Mouse (Mus musculus): Measurements from ENCODE around the gene Cdk14. TPM values are rescaled to one million over a fixed set of nuclear protein-coding genes. Genes with fewer than 3 reads are reported as not detected.

Gene Cdk14
- polyA plus RNA-seq (2015; fragmentation: Nextera tagmentation; extraction: Ambion mirVana) = 1.7 and 2.1 TPM in 2 replicates

DNA sequence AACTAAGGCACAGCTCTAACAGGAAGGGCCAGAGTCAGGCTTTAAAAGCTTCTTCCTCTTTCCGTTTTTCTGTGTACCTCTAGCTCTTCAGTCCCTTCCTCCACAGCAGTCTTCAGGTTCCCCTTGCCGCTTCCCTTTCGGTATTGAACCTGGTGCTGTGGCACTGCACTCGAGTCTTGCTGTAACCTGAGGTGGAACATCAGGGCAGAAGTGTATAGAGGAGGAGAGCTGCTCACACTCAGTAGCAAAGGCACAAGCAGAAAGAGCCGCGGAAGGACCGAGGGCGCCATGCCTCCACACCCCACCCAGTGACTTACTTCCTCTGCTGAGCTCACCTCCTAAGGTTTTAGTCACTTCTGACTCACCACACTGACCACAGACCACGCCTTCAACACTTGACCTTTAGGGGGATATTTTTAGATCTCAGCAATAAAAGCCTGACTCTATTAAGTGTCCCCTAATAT, at the start of gene Cdk14:
Gene Cdk14, minus strand, starts transcription at position 321 of the 464 bp plus-strand sequence.
- peak; percentile 3 for DNase-seq (ENCODE audit: low spot score)

DNA sequence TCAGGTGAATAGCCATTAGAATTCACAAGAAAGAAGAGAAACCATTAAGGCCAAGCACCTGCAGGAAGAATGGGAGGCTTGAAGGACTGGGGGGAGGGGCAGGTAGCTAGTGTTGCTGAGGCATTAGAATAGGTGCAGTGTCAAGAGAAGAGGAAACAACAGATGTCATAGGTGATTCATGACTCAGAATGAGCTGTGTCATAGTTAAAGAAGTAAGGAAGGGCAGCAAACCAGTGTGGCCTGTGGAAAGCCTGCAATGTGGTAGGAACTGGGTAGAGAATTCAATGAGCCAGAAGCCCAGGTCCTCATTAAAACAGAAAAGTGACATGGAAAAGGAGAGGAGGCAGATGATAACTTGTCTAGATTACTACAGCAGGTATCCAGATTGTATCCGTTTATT, 45.1 kb upstream of the Cdk14 start:
- DNase-seq (ENCODE audit: low spot score) = no peak

DNA sequence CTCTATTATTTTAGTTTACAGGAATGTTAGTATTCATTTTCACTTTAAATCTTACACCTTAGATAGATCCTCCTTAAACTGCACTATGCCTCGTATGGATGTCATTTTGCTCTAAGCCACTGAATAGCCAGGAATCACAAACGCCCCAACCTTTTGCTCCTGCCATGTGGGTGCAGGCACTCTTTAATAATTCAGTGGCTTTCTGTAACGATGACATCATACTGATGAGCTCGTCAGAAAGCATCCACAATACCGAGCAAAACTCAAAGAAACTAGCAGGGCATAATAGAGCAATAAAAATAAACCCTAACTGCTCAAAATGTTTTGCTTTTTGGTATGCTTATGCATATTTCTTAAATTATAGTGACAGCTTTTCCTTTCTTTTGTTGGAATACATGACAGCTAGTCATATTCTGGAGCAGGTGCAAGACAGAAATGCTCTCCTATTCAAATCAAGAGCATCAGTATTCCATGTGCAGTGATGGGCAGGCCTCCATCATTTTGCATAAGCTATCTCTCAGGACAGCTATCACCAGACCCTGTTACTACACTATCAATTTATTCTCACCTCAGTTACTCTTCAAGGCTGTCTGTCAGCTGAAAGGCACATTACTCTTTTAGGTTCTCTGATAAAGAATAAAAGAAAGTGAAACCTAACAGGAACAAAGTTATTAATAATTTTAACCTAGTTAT, 11.8 kb upstream of the Cdk14 start:
- no peak for DNase-seq (ENCODE audit: low spot score)

DNA sequence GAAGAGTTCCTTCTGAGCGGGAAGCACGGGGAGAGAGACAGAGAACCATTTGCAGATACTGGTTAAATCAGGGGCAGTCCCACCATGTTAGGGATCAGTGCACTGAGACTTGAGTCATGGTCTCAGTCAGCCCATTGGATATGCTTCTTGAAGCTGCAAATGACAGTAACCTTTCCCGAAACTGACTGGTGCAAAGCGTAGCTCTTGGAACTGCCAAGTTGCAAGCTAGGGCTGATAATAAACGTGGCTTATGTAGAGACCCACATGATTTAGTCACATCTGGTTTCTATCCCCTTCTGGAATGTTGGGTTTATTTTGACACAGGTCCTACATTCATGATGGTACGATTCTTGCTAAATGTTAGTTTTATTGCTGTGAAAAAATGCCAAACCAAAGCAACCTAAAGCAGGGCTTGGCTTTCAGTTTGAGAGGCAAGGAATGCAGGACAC, 3.6 kb upstream of the Cdk14 start:
- no peak for DNase-seq (ENCODE audit: low spot score)

DNA sequence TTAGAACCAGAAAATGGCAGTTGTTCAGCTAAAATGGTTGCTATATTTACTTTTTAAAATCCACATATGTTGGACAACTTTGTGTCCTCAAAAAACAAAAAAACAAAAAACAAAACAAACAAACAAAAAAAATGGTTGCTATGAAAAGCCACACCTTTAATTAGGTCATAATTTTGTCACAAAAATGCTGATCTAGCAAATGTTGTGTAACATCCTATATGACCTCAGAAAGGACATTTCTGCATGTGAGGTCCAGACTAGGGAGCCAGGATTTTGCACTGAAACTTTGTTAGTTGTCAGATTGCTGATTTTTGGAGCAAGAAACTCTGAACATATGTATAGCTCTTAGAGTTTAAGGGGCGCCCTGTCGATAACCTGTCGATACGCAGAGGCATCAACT, 3.0 kb upstream of the Cdk14 start:
- no peak for DNase-seq (ENCODE audit: low spot score)

DNA sequence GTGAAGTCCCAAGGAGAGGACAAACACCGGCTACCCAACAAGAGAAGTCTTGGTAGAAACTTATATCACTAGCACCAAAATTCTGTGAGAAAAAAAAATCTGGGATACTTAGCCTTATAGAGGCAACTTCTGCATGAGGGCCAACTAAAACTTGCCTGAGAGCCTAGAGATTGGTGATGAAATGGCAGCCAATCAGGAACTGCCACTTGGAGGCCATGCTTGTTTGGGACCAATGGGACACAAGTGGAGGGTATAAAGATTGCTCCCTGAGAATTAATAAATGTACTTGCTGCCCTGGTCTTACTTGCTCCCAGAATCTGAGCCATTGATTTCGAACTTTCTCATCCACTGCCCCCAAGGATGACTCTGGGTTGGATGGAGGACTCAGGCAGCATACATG, 1.3 kb upstream of the Cdk14 start:
- DNase-seq (ENCODE audit: low spot score) = no peak

DNA sequence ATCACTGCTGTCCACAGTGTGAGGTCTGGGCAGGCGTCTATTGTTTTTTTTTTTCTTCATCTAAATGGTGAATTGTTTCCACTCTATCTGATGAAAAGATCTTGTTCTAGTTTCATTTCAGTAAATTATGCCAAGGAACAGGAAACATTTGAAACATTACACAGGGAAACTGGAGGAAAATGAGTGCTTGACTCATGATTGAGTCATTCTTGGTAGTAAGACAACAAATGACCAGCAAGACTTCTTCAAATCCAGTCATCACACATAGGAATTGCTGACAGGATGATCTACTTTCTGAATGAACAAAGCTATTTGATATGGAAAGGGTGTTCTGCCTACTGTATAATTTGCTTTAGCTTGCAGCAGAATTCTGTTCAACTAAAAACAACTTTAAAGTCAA, 859 bp downstream of the Cdk14 start:
- DNase-seq (ENCODE audit: low spot score) = no peak

DNA sequence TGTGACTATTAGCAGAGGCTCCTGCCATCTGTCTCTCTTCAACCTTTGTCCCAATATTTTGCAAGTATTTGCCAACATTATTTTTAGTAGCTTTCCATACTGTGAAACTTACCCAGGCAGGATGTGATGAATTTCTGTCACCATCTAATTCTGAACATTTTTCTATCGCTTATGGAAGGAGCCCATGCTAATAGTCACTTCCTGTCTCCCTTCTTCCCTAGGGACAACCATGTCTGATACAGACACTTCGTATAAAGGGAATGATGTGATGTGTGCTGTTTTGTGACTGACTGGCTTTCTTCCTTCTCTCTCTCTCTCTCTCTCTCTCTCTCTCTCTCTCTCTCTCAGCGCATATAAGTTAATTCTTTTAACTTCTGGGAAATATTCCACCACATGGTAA, 5.3 kb downstream of the Cdk14 start:
- no peak for DNase-seq (ENCODE audit: low spot score)

DNA sequence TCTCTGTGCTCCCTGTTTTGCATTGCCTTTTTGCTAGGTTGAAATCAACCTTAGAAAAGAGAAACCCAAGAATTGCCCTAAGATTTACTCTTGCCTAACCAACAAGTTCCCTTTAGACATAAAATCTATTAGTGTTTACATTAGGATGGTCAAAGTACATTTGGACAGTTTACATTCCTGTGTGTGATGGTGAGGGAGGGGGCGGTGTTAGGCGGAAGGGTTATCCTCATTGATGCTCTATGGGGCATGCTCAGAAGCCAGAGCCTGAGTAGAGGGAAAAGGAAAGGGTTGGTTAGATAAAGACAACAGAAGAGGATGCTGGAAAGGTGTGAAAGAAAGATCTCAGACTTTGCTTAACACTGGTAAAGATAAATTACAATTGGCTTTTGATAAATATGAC, 8.2 kb downstream of the Cdk14 start:
- DNase-seq (ENCODE audit: low spot score) = no peak

DNA sequence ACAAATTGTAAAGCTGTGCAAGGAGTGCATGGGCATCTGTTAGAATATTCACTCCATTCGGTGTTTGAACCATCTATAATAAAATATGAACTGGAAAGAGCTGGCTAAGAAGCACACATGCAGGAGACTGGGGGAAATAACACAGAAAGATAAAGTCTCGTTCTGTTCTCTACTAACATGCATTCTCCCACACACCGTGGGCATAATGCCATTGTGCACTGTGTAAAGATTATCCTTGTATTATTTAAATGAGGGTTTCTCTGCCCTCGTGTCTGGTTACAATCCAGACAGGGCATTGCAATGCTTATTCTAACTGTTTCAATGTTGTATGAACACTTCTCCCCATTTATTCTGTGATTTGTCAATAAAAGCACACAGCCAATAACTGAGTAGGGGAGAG, 18.1 kb downstream of the Cdk14 start:
- DNase-seq (ENCODE audit: low spot score) = no peak

DNA sequence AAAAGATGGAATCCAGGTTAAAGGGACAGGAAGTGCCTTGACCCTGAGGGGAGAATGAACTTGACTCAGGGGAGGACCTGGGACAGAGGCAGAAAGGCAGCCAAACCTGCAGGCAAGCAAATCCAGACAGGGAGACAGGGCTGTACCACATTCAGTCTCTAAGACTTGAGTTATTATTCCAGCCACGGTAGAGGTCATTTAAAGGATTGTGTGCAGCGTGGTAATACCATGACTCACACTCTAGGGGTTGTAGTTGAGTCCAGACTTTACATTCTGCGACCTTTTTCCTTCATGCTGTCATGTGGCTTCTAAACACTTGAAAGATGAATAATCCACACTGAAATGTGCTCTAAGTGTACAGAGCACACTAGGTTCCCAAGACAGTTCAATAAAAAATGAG, 27.3 kb downstream of the Cdk14 start:
- DNase-seq (ENCODE audit: low spot score) = no peak

DNA sequence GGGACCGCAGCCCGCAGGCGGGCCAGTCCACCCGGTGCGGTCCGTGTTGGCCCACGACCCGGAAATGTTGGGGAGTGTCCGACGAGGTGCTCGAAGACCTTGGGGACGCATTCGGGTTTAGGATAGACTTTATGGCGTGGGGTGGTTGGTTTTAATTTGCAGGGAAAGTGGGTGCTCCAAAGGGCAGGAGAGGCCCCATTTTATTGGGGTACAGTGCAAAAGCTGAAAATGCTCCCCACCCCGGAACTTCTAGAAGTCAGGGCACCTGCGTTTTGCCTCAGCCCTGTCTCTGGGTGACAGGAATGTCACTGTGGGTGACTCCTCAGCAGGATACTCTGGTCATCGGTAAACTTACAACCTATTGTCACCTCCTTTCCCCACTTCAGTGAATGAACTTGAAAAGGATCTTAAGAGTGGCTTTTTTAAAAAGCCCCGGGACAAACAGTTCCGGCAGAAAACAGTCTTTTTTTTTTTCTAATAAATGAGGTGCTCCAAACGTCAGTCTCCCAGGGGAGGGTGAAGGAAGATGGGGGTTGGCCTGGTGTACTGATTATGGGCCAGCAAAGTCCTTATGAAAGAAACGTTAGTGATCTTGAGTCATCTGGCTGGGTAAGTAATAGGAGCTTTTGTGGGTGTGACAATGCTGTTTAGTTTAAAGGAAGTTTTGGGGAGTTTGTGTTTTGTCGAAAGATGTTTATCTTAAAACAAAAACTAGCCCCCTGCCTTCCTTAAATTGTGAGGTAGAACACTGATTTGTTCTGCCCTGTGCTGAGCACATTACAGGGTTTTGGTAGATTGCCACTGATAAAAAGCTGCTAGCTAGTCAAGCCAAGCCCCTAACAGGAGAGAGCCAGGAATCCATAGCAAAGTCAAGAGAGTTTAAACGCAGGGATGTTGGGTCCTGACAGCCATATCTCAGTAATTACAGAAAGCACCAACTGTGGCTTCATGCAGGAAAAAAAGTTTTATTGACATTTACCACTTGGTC, 39.1 kb downstream of the Cdk14 start:
- no peak for DNase-seq (ENCODE audit: low spot score)

DNA sequence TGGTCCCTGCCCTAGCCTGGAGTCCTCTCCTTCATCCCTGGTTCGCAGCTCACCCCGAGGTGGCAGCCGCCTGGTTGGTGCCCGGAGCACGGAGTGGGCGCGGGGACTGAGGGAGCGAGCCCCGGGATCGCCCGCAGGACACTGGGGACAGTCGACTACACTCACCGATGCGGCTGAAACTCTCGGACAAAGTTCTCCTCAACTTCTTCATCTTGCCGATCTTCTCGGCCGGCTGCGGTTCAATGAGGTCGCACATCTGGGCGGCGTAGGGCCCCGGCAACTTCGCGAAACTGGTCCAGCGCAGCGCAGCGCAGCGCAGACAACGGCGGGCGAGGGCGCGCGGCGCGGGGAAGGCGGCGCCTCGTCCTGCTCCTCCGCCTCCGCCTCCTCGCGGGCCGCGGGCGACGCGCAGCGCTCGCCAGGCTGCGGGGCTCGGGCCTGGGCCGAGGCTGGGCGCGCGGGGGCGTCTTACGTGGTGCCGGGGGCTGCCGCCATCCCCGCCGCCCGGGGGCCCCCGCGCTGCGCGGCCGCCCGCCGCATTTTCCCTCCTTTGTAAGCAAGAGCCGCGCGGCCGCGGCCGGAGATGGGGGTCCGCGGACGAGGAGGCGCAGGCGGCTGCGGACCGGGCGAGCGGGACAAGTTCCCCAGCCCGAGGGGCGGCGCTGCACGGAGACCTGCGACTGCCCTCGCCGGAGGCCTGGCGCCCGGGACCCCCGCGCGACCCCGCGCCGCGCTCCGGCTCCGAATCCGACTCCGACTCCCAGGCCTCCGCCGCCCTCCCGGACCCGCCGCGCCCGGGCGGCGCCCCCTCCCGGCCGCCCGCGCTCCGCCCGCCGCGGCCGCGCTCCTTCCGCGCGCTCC, 40.0 kb downstream of the Cdk14 start:
- peak; percentile 18 for DNase-seq (ENCODE audit: low spot score)

DNA sequence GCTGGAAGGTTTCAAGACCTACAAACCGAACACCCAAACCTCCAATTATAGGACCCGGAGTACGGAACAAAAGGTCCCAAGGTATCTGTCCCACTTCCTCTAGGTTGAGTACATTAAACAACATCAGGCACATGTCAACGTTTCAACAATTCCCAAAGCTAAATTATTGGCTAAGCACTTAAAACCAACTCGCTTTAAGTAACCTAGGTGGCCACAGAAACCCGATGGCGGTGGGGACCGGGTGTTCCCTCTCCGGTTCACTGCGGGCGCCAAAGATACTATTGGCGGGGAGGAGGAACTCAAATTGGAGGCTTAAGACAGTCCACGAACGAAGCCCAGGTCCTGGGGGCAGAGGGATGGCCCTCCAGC, 40.6 kb downstream of the Cdk14 start:
- DNase-seq (ENCODE audit: low spot score) = no peak

DNA sequence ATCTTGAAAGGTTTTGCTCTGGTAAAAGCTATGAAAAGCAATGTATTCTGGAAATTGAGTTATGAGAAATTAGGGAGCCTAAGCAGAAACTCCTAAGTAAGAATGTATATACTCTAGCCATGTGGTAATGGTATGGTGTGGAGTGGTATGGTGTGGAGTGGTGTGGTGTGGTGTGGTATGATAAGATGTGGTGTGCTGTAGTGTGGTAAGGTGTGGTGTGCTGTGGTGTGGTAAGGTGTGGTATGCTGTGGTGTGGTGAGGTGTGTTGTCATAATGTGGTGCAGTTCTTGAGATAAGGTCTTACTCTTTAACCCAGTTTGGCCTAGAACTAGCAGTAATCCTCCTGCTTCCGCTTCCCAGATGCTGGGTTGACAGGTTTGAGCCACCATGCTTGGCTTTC, 45.7 kb downstream of the Cdk14 start:
- no peak for DNase-seq (ENCODE audit: low spot score)

DNA sequence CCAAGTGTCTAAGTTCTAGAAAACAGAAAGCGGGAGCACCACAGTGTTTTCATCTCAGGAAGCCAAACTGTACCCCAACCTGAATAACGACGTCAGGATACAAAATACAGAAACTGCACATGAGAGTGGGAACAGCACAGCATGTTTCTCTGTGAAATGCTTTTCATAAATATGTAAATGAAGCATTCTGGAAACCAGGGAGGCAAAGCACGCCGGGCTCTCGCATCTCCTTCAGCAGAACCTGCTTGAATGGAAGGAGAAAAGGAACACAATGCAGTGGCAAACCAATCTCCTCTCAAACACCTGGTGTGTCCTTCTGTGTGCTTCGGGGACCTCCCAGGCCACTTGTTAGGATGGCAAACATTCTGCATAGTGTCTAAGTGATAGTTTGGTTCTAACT, 46.6 kb downstream of the Cdk14 start:
- no peak for DNase-seq (ENCODE audit: low spot score)

DNA sequence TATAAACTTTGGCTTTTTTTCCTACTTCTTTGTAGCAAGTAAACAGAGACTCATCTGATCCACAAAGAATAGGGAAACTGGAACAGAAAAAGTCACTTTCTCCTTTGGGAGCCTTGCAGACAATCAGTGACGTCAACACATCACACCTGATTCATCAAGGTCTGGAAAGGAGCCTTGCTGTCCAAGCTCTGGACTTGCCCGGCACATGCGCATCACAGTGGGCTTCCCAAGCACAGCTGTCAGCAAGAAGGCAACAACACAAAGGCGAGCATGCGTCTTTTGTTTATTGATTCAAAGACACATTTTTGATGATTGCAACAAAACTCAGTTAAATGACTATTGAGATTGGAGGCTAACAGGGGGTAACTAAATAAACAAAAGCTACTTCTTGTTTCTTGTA, 47.2 kb downstream of the Cdk14 start:
- no peak for DNase-seq (ENCODE audit: low spot score)

DNA sequence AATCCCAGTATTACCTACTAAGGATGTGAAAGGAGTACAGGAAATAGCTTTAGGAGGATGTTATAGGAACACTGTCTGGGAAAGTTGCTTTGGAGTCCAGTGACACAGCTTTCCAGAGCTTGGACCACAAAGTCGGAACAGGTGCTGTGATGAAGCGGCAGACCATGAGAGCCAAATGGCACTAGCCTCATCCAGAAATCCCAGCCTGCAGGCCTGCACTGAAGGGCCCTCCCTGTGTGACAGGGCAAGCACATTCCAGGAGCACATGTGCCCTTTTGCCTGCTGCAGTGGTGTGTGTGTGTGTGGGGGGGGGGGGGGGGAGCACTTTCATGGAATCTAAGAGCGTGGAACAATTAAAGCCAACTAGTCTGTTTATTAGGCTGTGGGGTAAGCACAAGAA, 47.8 kb downstream of the Cdk14 start:
- DNase-seq (ENCODE audit: low spot score) = no peak

DNA sequence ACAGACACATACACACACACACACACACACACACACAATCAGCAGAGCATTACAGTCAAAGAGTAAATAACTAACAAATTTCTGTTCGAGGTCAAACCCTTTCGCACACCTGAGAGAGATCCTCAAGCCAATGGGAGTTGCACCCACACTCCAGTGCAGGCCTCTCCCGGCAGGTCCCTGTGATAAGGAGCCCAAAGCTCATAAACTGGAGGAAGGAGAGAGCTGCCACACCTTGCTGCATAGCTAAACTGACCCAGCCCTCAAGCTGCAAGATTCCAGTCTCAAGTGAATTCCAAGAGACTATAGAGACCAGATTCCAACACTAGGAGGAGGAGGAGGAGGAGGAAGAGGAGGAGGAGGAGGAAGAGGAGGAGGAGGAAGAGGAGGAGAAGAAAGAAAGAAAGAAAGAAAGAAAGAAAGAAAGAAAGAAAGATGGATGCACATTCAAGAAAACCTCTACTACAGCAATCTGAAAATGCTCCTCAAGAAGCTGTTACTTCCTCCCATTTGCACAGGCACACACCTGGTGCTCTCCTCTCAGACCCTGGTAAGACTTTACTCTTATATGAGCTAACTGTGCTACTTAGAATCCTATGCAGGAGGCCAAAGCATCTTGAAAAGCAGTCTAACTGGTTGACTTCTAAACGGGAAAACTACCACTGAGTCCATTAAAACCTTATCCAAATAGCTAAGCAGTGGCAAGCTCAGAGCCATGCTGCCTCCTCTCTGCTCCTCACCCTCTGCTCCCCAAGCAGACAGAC, 49.6 kb downstream of the Cdk14 start:
- no peak for DNase-seq (ENCODE audit: low spot score)

DNA sequence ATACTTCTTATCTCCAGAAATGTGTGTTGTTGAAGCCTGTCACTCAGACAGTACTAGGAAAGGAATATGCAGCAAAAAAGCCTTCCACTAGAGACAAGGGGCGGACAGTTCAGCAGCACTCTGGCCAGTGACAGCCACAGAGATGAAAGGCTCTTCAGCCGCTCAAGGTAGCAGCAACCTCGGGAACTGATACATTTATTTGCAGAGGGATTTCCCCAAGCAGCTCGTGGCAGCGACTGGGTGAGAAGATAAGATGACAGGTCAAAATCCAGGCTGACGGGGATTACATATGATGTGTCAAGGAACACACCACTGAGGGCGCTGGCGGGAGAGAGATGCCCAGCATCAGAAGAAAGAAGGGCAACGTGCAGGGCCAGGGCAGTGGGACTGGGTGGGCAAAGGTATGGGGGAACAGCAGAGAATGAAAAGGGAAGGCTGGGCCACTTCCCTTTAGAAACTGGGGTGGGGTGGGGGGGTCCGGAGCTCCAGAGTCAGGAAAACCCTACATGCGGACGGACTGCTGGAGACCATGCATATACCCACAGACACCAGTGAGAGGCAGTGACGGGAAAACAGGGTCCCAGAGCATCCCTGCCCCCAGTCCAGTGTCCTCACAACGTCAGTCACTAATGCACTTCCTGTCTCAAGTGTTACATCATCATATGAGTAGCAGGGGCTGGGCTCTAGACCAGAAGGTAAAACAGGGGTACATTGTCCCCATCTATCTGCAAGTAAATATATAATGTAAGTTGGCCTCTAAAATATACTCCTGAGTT, 51.5 kb downstream of the Cdk14 start:
- DNase-seq (ENCODE audit: low spot score) = no peak

Data from thymus, postnatal 0 days (tissue).